Mouse (Mus musculus) CH12.LX (cell line): Measurements from ENCODE around the gene Gm28047. TPM values are rescaled to one million over a fixed set of nuclear protein-coding genes. Genes with fewer than 3 reads are reported as not detected.

ENCODE experiments used
- DNase-seq: peaks from one replicate; pipeline ENCODE4 v3.0.0-alpha.2; 2013; ENCODE audit errors: extremely low read depth
- H3K27ac ChIP-seq: 2 replicates; pipeline ENCODE4 v1.5.1; 2012; ENCODE audit warnings: low read depth, mild to moderate bottlenecking, control low read depth, moderate library complexity; ENCODE audit not compliant: insufficient read depth
- H3K27me3 ChIP-seq: replicated peaks from 2 replicates; pipeline ENCODE3; 2012; ENCODE audit warnings: inconsistent platforms
- H3K36me3 ChIP-seq, 2 experiments: replicated peaks in 1 of 2; 2 replicates each; pipeline versions ENCODE3 to v1.6.1; 2012; ENCODE audit warnings: inconsistent platforms in 1 of 2, low read length in 1 of 2, mild to moderate bottlenecking in 1 of 2, mixed read lengths in 1 of 2, moderate library complexity in 1 of 2; ENCODE audit not compliant: control insufficient read depth in 1 of 2, insufficient read depth in 1 of 2
- H3K4me1 ChIP-seq, 2 experiments: 2 replicates each; pipeline ENCODE4 v1.6.1; 2012; ENCODE audit warnings: inconsistent platforms in 1 of 2, moderate library complexity in 1 of 2; ENCODE audit not compliant: insufficient read depth in 2 of 2, control insufficient read depth in 1 of 2
- H3K4me2 ChIP-seq: 2 replicates; pipeline ENCODE4 v1.6.1; 2012; ENCODE audit warnings: low read depth, mild to moderate bottlenecking, control low read depth; ENCODE audit not compliant: poor library complexity, insufficient read depth, severe bottlenecking
- H3K4me3 ChIP-seq, 3 experiments: fragments of 150-350 bp in 1 of 3; sonication (generic) in 1 of 3; replicated peaks in 1 of 3; 2 replicates each; pipeline versions ENCODE3 to v1.5.1; 2011 to 2012; ENCODE audit warnings: low read depth in 2 of 3, low read length in 2 of 3, mild to moderate bottlenecking in 2 of 3, moderate library complexity in 2 of 3, control low read depth in 1 of 3, improper control_type of control experiment in 1 of 3, inconsistent platforms in 1 of 3, mixed read lengths in 1 of 3; ENCODE audit not compliant: poor library complexity in 1 of 3
- H3K79me2 ChIP-seq: replicated peaks from 2 replicates; pipeline ENCODE4 v1.6.1; 2012; ENCODE audit warnings: mild to moderate bottlenecking, moderate library complexity; ENCODE audit not compliant: control insufficient read depth, poor library complexity, insufficient read depth, severe bottlenecking; ENCODE audit errors: extremely low read depth
- H3K9ac ChIP-seq: 2 replicates; pipeline ENCODE4 v1.6.1; 2012; ENCODE audit warnings: low read depth, mild to moderate bottlenecking, control low read depth, moderate library complexity; ENCODE audit not compliant: insufficient read depth
- H3K9me3 ChIP-seq: replicated peaks from 2 replicates; pipeline ENCODE3; 2012; ENCODE audit warnings: low read length, inconsistent platforms, mixed read lengths
- CHD1 ChIP-seq: IDR thresholded peaks from 2 replicates; pipeline ENCODE4 v1.6.1; 2012; ENCODE audit warnings: low read depth, low read length, improper control_type of control experiment, inconsistent platforms
- CTCF ChIP-seq, 2 experiments: IDR thresholded peaks in 1 of 2; conservative IDR thresholded peaks in 1 of 2; 2 replicates each; pipeline ENCODE4 v1.5.1; 2011 to 2012; ENCODE audit warnings: low read depth in 2 of 2, low read length in 2 of 2, improper control_type of control experiment in 1 of 2, inconsistent platforms in 1 of 2, mild to moderate bottlenecking in 1 of 2, moderate library complexity in 1 of 2
- E2F4 ChIP-seq: IDR thresholded peaks from 2 replicates; pipeline ENCODE4 v1.6.1; 2011; ENCODE audit warnings: low read depth, low read length, improper control_type of control experiment; ENCODE audit not compliant: insufficient replicate concordance
- ETS1 ChIP-seq: conservative IDR thresholded peaks from 2 replicates; pipeline ENCODE4 v1.6.1; 2012; ENCODE audit warnings: low read depth, mild to moderate bottlenecking, inconsistent platforms, low read length, improper control_type of control experiment, moderate library complexity
- HCFC1 ChIP-seq: IDR thresholded peaks from 2 replicates; pipeline ENCODE4 v1.6.1; 2012; ENCODE audit warnings: low read depth, mild to moderate bottlenecking, inconsistent platforms, low read length, improper control_type of control experiment
- IRF4 ChIP-seq: IDR thresholded peaks from 2 replicates; pipeline ENCODE4 v1.6.1; 2014; ENCODE audit warnings: low read depth, mild to moderate bottlenecking, inconsistent platforms, low read length, improper control_type of control experiment
- JUN ChIP-seq: IDR thresholded peaks from 2 replicates; pipeline ENCODE4 v1.6.1; 2011; ENCODE audit warnings: low read depth, mild to moderate bottlenecking, low read length, improper control_type of control experiment, moderate library complexity; ENCODE audit not compliant: insufficient read depth
- JUND ChIP-seq: conservative IDR thresholded peaks from 2 replicates; pipeline ENCODE4 v1.6.1; 2011; ENCODE audit warnings: low read depth, low read length, improper control_type of control experiment
- MAZ ChIP-seq: IDR thresholded peaks from 2 replicates; pipeline ENCODE4 v1.6.1; 2012; ENCODE audit warnings: low read depth, mild to moderate bottlenecking, inconsistent platforms, low read length, improper control_type of control experiment, moderate library complexity
- MEF2A ChIP-seq: IDR thresholded peaks from 2 replicates; pipeline ENCODE4 v1.6.1; 2014; ENCODE audit warnings: low read depth, mild to moderate bottlenecking, inconsistent platforms, low read length, improper control_type of control experiment, borderline replicate concordance
- MXI1 ChIP-seq: IDR thresholded peaks from 2 replicates; pipeline ENCODE4 v1.6.1; 2011; ENCODE audit warnings: mild to moderate bottlenecking, low read depth, low read length, improper control_type of control experiment
- NELFE ChIP-seq: IDR thresholded peaks from 2 replicates; pipeline ENCODE4 v1.6.1; 2011; ENCODE audit warnings: low read depth, low read length, improper control_type of control experiment
- PAX5 ChIP-seq: IDR thresholded peaks from 2 replicates; pipeline ENCODE4 v1.6.1; 2012; ENCODE audit warnings: low read length, inconsistent platforms, mixed read lengths
- POLR2A ChIP-seq: IDR thresholded peaks from 2 replicates; pipeline ENCODE4 v1.6.1; 2011; ENCODE audit warnings: low read depth, mild to moderate bottlenecking, improper control_type of control experiment, low read length
- POLR2AphosphoS2 ChIP-seq: IDR thresholded peaks from 2 replicates; pipeline ENCODE4 v1.6.1; 2011; ENCODE audit warnings: low read depth, low read length, improper control_type of control experiment
- RAD21 ChIP-seq: IDR thresholded peaks from 2 replicates; pipeline ENCODE4 v1.6.1; 2011; ENCODE audit warnings: low read depth, mild to moderate bottlenecking, low read length, improper control_type of control experiment, moderate library complexity
- RCOR1 ChIP-seq: conservative IDR thresholded peaks from 2 replicates; pipeline ENCODE4 v1.6.1; 2012; ENCODE audit warnings: low read depth, mild to moderate bottlenecking, inconsistent platforms, low read length, improper control_type of control experiment
- SMC3 ChIP-seq: IDR thresholded peaks from 2 replicates; pipeline ENCODE4 v1.6.1; 2011; ENCODE audit warnings: low read depth, low read length, improper control_type of control experiment
- TBP ChIP-seq: conservative IDR thresholded peaks from 2 replicates; pipeline ENCODE4 v1.6.1; 2011; ENCODE audit warnings: low read depth, low read length, improper control_type of control experiment
- USF2 ChIP-seq: conservative IDR thresholded peaks from 2 replicates; pipeline ENCODE4 v1.6.1; 2011; ENCODE audit warnings: low read depth, low read length, improper control_type of control experiment
- ZNF384 ChIP-seq: IDR thresholded peaks from 2 replicates; pipeline ENCODE4 v1.6.1; 2012; ENCODE audit warnings: low read depth, low read length, improper control_type of control experiment, inconsistent platforms
- dilution Hi-C: fragments of 300-500 bp; cut with MboI; formaldehyde crosslinking; loops from 2 replicates; pipeline ENCODE4 v1.14.3; 2020; ENCODE audit warnings: low sequenced_read_pairs; ENCODE audit not compliant: extremely low pct_unique_long_range_greater_than_20kb, extremely low pct_ligation_motif_present
- in situ Hi-C: fragments of 300-500 bp; cut with MboI; formaldehyde crosslinking; loops from 3 replicates; pipeline ENCODE4 v1.14.3; 2019; ENCODE audit warnings: low sequenced_read_pairs, low pct_ligation_motif_present, low pct_unique_long_range_greater_than_20kb, mixed read lengths
- polyA plus RNA-seq: library from polyadenylated mRNA; unstranded; fragments of >175 nt; gene quantifications from 2 replicates; pipeline ENCODE4 v1.2.1, GENCODE M21; 2012; ENCODE audit warnings: low read depth; ENCODE audit not compliant: insufficient read length
- total RNA-seq, 2 experiments: library from RNA; depleted of rRNA; stranded (reverse); fragments of 300-350 nt in 1 of 2; fragments of >200 nt in 1 of 2; gene quantifications; 2 replicates each; pipeline ENCODE4 v1.2.3; 2012 to 2014

Gene Gm28047
- total and polyA plus RNA-seq, 3 experiments, result not detected

DNA sequence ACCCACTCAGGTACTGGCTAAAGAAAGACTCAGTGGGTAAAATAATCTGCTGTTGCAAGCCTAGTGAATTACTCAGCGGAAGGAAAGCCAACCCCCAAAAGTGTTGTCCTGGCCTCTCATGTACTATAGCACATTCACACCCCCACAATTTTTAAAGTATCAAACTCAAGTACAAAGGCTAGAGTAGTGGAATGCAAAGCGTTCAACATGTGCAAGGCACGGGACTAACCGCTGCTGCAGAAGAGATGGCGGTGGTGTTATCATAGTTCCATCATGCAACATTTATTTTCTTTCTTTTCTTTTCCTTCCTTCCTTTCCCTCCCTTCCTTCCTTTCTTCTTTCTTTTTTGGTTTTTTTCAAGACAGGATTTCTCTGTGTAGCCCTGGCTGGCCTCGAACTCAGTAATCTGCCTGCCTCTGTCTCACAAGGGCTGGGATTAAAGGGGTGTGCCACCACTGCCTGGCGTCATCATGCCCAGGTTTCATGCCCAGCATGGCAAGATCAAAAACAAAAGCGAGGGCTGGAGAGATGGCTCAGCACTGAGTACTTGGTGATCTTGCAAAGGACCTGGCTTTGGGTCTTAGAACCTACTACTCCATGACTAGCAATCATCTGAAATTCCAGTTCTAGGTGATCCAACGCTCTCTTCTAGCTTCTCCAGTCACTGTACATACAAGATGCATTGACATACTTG, 119.0 kb downstream of the Gm28047 start:
- Histone ChIP-seq H3K9me3 (no peaks in the 10 kb centered on the region), H3K4me1 (peaks cover 6 to 18% of the 10 kb centered on the region in 2 experiments), H3K27me3 (no peaks in the 10 kb centered on the region), H3K27ac (no peak overlapping the region), H3K36me3 (peaks cover 42 to 59% of the 10 kb centered on the region in 2 experiments), H3K4me3 (no peak overlapping the region), H3K79me2 (no peaks in the 10 kb centered on the region), H3K9ac (no peak overlapping the region), H3K4me2 (no peak overlapping the region)
- in situ Hi-C loops, result no loop called here
- no peak for TF ChIP-seq NELFE
- TF ChIP-seq RAD21, result no peak
- no peak for TF ChIP-seq MEF2A
- no peak for TF ChIP-seq CHD1
- no peak for TF ChIP-seq IRF4
- no peak for TF ChIP-seq MAZ
- dilution Hi-C loops, result no loop called here
- DNase-seq, result no peak

DNA sequence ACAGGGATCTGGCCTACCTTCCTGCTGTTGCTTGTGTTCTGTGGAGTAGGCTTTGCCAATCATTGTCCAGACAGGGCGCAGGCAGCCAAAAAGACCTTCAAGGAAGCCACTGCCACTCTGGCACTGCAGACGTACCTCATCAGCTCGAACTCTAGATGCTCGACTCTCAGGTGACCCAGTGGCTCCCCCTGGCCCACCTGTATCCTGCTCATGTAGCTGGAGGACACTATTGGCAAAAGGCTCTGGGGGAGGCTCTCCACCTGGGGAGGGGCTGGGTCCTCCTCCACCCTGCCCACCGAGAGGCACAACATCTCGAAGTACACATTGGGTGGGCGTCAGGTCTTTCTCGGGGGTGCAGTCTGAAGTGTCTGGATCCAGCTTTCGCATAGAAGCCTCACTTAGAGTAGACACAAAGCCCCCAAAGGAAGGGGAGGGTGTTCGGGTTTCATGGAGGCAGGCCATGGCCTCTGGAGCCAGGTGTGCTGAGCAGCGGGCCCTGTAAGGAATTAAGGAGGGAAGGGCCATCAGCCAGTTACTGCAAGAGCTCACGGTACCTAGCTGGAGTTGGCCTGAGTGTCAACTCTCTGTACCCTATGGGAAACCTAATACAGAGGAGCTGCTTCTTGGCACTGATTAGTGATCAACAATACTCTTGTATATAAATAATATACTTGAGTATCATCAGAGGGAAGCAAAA, 119.6 kb downstream of the Gm28047 start:
- Histone ChIP-seq H3K9ac (no peak overlapping the region), H3K36me3 (peaks cover 48 to 66% of the 10 kb centered on the region in 2 experiments), H3K27ac (no peak overlapping the region), H3K27me3 (no peaks in the 10 kb centered on the region), H3K4me3 (no peak overlapping the region), H3K4me1 (peaks cover 2 to 11% of the 10 kb centered on the region in 2 experiments; a peak in 3 of 4 replicates), H3K79me2 (no peaks in the 10 kb centered on the region), H3K9me3 (no peaks in the 10 kb centered on the region), H3K4me2 (no peak overlapping the region)
- DNase-seq, result no peak
- TF ChIP-seq POLR2AphosphoS2 (peak; percentile 59; the same call in 1 of the 2 replicates), PAX5 (no peak), NELFE (peak; percentile 15; the same call in 1 of the 2 replicates), POLR2A (peak; percentile 33; the same call in 1 of the 2 replicates)
- in situ Hi-C loops (no loop called here), dilution Hi-C loops (no loop called here)

- no peaks in the 10 kb centered on the region for H3K79me2 ChIP-seq
- TF ChIP-seq TBP (no peak), CTCF (conservative IDR thresholded peaks at IDR 0.05 in 1 of 2, IDR thresholded peaks at IDR 0.05 in 1 of 2; ENCODE audit: low read depth in 2 of 2, low read length in 2 of 2) (no peak), USF2 (no peak), HCFC1 (no peak), MXI1 (no peak), JUND (no peak), ETS1 (no peak), RAD21 (no peak), MEF2A (no peak), SMC3 (no peak), RCOR1 (no peak), ZNF384 (no peak), E2F4 (no peak), JUN (no peak)
- DNase-seq, result no peak
- no peak overlapping the region for H3K9ac ChIP-seq
- no peak overlapping the region for H3K27ac ChIP-seq
- in situ Hi-C loops (no loop called here), dilution Hi-C loops (no loop called here)
- no peak overlapping the region for H3K4me3 ChIP-seq
- no peaks in the 10 kb centered on the region for H3K27me3 ChIP-seq
- H3K36me3 ChIP-seq, result peaks cover 57 to 77% of the 10 kb centered on the region in 2 experiments
- H3K4me1 ChIP-seq, result peaks cover 0 to 8% of the 10 kb centered on the region in 2 experiments; a peak in 2 of 4 replicates
- no peaks in the 10 kb centered on the region for H3K9me3 ChIP-seq
- H3K4me2 ChIP-seq, result no peak overlapping the region
These were observed 120.7 kb downstream of the Gm28047 start for GRCm38 (mm10) chr15:102503924-102504782.
